Mouse (Mus musculus) NIH3T3 (cell line): ENCODE data around the gene Vmn2r14.
"Not testable (repeated sequence)": the region's sequence is repeated elsewhere in the genome, so short reads cannot be mapped to it uniquely, and the experiment has no call there.

Source experiments
- DNase-seq: peaks from one replicate; pipeline ENCODE4 v3.0.0-alpha.2; 2012; ENCODE audit warnings: low read depth

Vmn2r14 gene

GRCm38 (mm10) chr5:109224608-109225007 is at the start of gene Vmn2r14:
Vmn2r14 (minus strand) TSS chr5:109224708.
- DNase-seq, result no peak

- DNase-seq, result not testable (repeated sequence)
Measured at GRCm38 (mm10) chr5:109192099-109192498, 32.4 kb downstream of the Vmn2r14 start, which contains the start of gene Vmn2r13. Vmn2r13 (minus strand) TSS chr5:109192199.

DNA sequence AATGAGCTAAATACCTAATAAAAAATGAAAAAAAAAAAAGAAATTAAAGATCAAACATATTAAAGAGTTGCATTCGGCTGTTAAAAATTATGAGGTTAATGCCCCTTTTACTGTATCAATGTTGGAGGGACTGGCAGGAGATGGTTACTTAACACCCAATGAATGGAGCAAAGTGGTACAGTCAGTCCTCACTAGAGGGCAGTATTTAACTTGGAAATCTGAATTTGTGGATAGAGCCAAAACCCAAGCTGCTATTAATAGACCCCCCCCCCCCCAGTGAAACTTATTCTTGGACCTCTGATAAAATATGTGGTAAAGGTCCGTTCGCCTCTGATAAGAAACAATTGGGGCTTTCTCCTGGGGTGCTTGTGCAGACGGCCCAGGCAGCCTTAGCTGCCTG is 57.7 kb downstream of the Vmn2r14 start:
- DNase-seq, result peak; percentile 74
